Mouse (Mus musculus) c-Kit-positive CD71-positive TER-119-positive erythroid progenitor cells, embryonic 14.5 days (primary cell): ENCODE data around the gene Apon.
A peak's percentile ranks its signal among the peaks of the same experiment; 100 is the strongest.
"Not testable (repeated sequence)": the region's sequence is repeated elsewhere in the genome, so short reads cannot be mapped to it uniquely, and the experiment has no call there.

ENCODE experiments used
- DNase-seq: peaks from one replicate; pipeline ENCODE4 v3.0.0-alpha.2; 2013; ENCODE audit warnings: low spot score

Apon gene

DNA sequence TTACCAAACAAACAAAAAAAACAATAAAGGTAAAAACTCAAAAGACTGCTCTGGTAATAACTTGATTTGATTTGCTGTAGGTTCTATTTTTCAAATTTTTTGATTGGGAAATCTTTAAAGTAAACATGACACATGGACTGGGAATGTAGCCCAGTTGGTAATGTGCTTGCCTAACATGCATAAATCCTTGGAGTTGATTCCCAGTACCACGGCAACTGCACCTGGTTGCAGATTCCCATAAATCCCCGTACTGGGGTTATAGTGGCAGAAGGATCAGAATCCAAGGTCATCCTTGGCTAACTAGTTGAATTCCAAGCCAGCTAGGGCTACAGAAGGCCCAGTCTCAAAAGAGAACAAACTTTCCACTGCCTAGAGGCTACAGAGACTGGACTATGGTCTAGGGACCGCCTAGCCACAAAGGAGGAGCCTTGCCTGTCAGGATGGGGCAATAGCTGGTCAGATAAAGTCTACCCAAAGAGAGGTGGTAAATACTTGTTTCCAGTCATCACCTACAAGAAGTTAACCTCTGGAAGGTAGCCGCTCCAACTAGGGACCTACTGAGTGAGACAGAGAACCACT, at the start of gene Apon:
Gene Apon, plus strand, starts transcription at position 420 of the 579 bp plus-strand sequence.
- DNase-seq: no peak

DNA sequence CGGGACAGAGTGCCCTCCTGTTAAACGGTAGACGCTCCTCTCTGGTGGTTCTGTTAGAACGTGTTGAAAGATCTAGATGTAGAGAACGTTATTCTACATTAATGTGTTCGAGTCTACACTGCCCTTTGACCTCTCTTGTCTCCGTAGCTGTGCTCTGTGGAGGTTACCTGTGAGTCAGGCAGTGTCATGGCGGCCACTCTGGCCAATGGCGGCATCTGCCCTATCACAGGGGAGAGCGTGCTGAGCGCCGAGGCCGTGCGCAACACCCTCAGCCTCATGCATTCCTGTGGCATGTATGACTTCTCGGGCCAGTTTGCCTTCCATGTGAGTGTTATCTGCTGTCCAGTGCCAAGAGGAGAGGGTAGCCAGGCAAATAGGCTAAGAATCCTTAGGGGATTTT, 49.0 kb upstream of the Apon start:
- DNase-seq: no peak

- no peak for DNase-seq
Measured at GRCm38 (mm10) chr10:128208326-128208725, 45.6 kb upstream of the Apon start.

DNA sequence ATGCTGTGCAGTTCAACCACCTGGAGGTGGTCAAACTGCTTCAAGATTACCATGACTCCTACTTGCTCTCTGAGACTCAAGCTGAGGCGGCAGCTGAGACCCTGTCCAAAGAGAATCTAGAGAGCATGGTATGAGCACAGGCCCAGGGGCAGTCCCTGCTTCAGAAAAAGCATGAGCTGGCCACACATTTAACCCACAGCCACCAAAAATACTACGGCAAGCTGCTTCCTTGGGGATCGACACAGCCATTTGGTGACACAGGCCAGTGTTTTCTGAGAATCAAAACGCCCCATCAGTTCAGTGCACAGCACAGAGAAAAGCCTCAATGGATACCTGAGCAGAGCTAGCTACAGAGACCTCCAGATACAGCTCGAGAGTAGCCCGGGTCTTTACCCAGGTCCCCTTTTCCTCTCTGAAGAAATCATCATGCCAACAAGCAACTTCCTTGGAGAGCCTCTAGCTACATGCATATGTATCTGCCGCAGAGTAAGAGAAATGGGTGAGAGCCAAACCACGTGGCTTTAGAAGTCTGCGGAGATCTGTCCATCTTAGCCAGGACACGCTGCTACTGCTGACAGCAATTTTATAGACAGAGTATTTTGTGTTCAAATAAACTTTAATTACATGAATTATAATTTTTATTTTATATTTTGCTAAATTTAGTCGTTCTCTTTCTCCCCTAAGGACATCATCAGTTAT, 44.4 kb upstream of the Apon start:
- DNase-seq: no peak

- no peak for DNase-seq
Measured at GRCm38 (mm10) chr10:128210131-128210530, 43.8 kb upstream of the Apon start.

DNA sequence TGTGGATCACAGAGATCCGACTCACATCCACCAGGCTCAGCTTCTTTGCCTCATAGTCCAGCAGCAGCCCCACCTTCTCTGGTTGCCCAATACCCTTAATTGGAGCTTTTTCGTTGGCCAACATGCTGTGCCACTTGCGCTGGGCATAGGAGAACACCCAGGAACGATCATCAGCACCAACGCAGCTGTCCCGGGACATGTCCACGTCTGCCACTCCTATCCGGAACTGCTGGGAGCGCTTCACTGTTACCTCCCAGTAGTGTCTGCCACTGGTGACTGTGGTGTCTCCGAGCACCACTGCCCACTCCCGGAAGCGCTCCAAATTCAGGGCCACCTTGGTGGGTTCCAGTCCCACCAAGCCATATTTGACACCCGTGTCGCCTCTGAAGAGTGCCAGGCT, 42.9 kb upstream of the Apon start:
- DNase-seq: no peak

DNA sequence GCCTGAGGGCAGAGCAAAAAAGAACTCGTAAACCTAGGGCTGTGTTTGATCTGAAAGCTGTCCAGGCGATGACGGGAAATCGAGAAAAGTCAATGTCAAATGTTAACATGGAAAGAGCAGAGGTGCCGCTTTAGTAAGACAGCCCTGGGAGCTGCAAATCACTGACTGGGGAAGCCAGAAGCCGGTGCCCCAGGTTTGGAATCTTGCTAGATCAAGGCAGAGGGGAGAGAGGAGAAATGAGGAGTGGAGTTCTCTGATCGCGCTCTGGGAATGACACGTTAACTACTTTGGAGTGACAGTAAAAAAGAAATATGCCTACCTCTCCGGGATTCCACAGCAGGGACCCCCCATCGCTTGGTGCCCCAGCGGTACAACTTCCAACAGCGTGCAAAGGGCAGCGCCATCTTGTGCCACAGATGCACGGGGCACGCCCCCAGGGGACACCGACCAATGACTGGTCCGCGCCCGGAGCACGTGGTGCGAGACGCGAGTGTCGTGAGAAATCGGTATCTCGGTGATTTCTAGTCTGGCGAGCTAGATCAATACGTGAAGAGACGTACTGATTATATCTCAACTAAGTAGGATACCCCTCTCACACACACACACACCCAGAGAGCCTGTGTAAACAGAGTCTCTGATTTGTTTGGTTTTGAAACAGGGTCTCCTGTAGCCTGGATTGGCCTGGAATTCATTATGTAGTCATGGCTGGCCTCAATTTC, 42.3 kb upstream of the Apon start, which contains the start of gene Spryd4:
Gene Spryd4, minus strand, starts transcription at position 418 of the 719 bp plus-strand sequence.
- peak; percentile 87 for DNase-seq

- DNase-seq: no peak
Measured at GRCm38 (mm10) chr10:128212148-128212547, 41.7 kb upstream of the Apon start.

DNA sequence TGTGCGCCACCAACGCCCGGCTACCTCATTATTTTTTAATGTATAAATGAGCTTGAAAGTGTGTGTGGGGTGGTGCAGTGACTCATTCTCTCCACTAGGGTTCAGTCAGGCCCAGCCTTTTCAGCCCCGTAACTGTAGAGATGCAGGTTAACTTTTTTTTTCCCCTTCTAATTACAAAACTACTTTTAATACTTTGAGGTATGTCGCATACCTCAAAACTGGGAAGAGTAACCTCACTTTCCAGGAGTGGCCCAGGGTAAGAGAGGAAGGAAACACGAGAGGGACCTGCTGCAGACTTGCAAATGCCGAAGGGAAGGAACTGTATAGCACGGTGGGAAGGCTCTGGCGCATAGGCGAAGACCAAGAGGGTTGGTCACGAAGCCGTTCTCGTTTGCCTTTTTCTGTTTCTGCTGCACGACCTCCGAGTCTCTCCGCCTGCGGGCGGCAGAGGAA, 41.0 kb upstream of the Apon start:
- peak; percentile 80 for DNase-seq

- not testable (repeated sequence) for DNase-seq
Measured at GRCm38 (mm10) chr10:128214112-128214511, 39.8 kb upstream of the Apon start.

DNA sequence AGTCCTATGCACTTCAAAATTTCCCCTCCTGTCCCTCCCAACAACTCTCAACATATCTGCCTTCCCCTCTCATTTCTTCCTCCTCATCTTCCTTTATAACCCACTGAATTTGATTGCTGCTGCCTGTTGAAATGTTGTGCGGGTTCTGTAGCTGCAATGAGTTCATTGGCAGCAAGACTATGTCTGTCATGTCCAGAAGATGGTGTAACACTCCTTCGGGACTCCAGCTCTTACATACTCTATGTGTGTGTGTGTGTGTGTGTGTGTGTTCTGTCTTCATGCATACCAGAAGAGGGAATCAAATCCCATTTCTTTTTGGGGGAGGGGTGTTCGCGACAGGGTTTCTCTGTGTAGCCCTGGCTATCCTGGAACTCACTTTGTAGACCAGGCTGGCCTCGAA, 38.9 kb upstream of the Apon start:
- DNase-seq: no peak

DNA sequence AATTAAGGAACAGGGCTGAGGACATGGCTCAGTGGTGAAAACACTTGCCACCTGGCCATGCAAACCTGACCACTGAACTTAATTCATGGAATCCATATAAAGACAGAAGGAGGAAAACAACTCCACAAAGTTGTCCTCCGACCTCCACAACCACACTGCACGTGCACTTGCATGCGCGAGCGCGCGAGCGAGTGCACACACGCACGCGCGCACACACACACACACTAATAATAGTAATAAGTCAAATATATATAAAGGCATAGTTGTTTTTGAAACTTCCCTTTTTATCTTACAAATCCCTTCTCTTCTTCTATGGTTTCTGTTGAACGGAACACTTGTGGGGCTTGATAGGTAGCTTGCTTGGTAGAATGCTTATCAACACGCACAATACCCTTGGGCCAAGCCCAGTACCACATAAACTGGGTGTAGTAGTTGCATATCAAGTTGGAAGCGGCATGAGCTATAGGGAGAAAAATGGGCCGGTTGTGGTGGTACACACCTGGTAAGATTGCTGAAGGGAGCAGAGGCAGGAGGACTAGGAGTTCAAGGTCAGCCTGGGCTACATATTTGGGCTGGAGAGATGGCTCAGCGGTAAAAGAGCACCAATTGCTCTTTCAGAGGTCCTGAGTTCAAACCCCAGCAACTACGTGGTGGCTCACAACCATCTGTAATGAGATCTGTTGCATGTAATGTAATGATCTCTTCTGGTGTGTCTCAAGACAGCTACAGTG, 35.3 kb upstream of the Apon start:
- DNase-seq: no peak

DNA sequence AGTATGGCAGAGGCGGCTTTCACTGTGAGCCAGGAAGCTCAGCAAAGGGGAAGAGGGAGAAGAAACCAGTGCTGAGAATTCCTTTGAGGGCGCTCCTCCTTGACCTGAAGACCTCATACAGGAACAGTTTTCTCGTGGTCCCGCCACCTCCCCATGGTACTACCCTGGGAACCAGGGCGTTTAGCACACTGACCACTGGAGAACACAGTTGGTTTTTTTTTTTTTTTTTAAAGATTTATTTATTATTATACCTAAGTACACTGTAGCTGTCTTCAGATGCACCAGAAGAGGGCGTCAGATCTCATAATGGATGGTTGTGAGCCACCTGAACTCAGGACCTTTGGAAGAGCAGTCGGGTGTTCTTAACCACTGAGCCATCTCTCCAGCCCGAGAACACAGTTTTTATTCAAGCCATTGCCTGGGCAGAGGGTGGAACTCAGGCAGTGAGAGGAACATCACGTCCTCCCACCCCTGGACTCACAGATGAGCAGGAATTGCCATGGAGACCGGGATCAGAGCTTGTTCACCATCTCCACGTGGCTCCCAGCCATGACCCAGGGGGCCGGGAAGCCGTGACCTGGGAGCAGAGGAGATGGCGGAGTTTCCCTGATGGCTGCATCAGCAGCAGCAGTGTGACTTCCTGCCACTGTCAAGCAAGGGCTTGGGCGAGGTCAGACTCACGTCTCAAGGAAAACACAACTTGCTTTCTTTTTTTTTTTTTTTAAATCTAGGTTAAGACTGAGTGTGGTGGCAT, 32.2 kb upstream of the Apon start:
- no peak for DNase-seq

- DNase-seq: no peak
Measured at GRCm38 (mm10) chr10:128225064-128225463, 28.8 kb upstream of the Apon start.

DNA sequence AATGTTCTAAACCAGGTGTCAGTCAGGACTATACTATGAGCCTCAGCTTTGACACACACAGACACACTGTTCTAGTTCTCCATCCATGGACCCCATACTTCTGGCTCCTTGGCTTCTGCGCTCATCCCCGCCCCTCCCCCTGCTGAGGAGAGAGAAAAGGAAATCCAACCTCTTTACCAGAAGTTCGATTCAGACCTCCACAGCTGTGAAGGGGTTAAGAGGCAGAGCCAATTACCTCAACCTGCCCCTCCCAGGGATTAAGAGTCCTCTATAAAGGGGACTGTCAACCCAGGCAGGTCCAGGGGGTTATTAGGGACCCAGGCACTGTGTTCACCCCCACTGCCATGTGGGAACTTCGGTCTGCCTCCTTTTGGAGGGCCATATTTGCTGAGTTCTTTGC, 28.4 kb upstream of the Apon start, which contains the start of gene Mip:
Gene Mip, plus strand, starts transcription at position 301 of the 400 bp plus-strand sequence.
- DNase-seq: no peak

GRCm38 (mm10) chr10:128227592-128227991, 26.3 kb upstream of the Apon start:
- no peak for DNase-seq

- DNase-seq: no peak
Measured at GRCm38 (mm10) chr10:128228009-128228408, 25.9 kb upstream of the Apon start.

DNA sequence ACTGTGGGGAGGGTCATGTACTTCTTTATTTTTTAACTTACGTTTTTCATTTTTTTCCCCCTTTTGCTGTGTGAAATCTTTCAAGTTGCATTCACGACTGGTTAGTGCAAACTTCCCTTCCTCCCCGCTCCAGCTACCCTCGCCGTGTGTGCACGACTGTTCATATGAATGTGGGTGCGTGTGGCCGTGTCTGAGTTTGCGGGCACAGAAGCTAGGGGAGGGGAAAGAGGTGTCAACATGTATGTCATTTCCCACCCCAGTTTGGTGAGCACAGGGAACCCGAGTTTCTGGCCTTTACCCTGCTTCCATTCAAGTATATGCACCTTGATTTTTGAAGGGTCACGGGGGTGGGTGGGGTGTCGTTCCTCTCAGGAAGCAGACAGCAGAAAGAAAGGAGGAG, 23.3 kb upstream of the Apon start:
- DNase-seq: no peak

- DNase-seq: no peak
Measured at GRCm38 (mm10) chr10:128231146-128231545, 22.8 kb upstream of the Apon start.

DNA sequence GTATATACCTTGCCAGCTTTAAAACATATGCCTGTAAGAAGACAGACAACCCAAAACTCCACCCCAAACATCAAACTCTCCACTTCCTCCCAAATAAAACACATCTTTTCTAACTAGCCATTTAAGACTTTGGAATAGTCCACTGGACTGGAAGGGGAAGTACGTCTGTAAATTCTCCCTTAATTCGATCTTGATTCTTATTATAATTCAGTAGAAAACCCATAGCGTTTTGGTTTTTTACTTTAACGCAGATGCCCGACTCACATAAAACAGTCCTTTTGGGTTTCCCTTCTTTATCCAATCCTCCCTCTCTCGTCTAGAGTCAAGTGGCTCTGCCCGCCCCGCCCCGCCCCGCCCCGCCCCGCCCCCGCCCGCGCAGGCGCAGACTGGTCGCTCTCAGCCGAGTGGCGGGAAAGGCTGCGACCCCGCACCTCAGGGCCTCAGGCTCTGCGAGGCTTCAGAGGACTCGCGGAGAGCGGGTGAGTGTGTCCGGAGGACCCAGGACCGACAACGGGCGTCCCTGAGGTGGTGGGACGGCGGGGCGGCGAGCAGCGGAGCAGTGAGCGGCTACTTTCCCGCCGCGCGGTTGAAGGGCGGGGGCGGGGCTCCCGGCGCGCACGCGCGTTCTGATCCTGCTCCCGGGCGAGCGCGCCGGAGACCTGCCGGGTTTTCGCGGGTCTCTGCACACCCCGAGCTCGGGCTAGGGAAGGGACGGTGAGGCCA, 22.0 kb upstream of the Apon start, which contains the start of gene Timeless:
Gene Timeless, plus strand, starts transcription at position 369 of the 723 bp plus-strand sequence.
- DNase-seq: peak; percentile 80
